Mouse (Mus musculus) myocyte (in vitro differentiated cells): ENCODE results near the gene Nuak2.

Experiments
- CEBPB ChIP-seq: IDR thresholded peaks from 2 replicates; pipeline ENCODE4 v1.6.1; 2011; ENCODE audit warnings: mild to moderate bottlenecking, moderate library complexity; ENCODE audit not compliant: poor library complexity, insufficient read depth, severe bottlenecking
- MYOD1 ChIP-seq, 3 experiments: IDR thresholded peaks; one replicate each; pipeline ENCODE4 v1.6.1; 2011; ENCODE audit warnings: control low read depth in 2 of 3, low read depth in 2 of 3, mild to moderate bottlenecking in 2 of 3, moderate library complexity in 1 of 3; ENCODE audit not compliant: insufficient read length in 2 of 3, control insufficient read depth in 1 of 3
- USF1 ChIP-seq: IDR thresholded peaks from one replicate; pipeline ENCODE4 v1.6.1; 2011; ENCODE audit warnings: low read depth, mild to moderate bottlenecking, control low read depth, moderate library complexity

DNA sequence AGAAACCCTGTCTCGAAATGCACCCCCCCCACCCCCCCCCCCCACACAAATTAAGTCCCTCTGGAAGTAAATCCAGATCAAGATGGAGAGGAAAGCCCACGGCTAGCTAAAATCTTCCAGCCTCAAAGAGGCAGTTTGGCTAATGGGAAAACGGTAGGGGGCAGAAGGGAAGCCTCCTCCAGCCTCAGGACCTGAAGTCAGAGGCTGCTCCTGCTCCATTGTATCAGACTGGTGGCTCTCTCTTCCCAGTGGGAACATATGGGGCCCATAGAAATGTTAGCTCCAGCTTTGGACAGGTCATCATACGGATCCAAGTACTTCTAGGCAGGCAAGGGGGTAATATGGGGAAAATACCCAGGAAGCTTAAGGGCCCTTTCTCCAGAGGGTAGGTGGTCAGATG lies 49.7 kb downstream of the Nuak2 start:
- no peak for TF ChIP-seq CEBPB
- no peak for TF ChIP-seq USF1
- TF ChIP-seq MYOD1 (IDR thresholded peaks at IDR 0.05; ENCODE audit: control insufficient read depth in 1 of 3, insufficient read length in 2 of 3, low read depth in 2 of 3), result no peak
